Mouse (Mus musculus) urinary bladder, adult 2 months (tissue): ENCODE measurements around the gene Asb7. TPM values are rescaled to one million over a fixed set of nuclear protein-coding genes. Genes with fewer than 3 reads are reported as not detected.

Experiments
- DNase-seq: peaks from one replicate; pipeline ENCODE4 v3.0.0; 2022; ENCODE audit warnings: low spot score
- polyA plus RNA-seq: library from polyadenylated mRNA; depleted of rRNA; stranded (reverse); fragments of >200 nt; gene quantifications from 2 replicates; pipeline ENCODE4 v1.2.3, GENCODE M21; 2012; rRNA removed

The Asb7 gene
- polyA plus RNA-seq, result 8.0 and 9.3 TPM in 2 replicates

DNA sequence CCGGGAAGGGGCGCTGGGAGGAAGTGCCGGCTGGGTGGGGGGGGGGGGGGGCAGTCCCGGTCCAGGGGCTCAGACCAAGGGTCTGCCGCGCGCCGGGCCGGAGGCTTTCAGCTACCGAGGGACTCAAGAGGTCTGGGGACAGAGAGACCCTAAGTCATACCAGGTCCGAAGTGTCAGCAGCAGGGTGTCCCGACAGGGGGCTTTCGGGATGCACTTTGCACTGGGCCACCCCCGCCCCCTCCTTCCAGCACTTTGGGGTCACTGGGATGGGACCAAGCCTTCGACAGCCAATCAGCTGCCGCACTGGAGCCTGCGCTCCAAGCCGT lies at the start of gene Asb7:
Gene Asb7, minus strand, starts transcription at position 303 of the 326 bp plus-strand sequence.
- no peak for DNase-seq

DNA sequence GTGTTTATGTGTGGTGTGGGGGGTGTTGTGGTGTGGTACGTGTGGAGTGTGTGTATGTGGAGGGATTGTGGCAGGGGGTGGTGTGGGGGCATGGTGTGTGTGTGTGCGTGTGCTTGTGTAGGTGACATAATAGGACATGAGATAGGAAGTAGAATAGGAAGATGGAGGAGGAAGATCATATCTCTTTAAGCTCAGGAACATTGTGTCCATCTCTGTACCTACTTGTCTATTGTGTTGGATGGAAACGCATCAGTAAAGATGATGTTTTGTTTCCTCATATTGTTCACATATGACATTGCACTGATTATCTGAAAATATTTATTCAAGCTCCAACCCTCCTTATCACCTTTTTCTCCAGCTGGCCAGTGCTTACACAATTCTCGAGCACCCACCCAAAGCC lies 48.0 kb upstream of the Asb7 start:
- no peak for DNase-seq

DNA sequence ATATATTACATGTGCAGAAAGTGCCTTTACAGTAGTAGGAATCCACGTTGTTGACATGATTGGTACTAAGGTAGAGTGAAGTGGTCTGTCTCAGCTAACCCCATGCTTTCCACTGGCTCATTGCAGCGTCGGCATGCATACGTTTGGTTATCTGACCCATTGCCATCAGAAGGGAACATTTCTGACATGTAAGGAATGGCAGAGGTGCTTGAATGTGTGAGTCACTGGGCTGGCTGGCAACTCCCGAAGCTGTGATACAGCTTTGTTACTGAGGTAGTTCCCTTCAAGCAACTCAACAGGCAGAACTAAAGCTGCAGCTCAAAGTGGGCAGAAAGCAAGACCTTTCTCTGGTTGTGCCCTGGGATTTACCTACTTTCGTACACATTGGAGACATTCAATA lies 45.6 kb upstream of the Asb7 start:
- DNase-seq, result no peak

DNA sequence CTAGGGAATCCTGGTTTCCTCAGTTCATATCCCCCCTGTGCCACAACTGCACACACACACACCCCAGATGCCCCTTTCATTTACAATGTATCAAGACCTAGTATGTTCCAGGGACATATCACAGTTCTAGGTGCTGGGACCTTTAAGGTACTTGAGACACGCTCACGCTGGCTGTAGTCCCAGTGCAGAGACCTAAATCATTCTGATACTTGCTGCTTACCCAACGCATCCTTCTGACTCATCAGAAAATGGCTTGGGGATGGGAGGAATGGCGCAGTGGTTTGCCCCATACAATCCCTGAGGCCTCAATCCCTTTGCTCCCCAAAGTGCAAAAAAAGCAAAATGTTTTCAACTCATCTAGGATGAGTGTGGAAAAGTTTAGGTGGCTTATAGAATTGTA lies 45.1 kb upstream of the Asb7 start:
- no peak for DNase-seq

DNA sequence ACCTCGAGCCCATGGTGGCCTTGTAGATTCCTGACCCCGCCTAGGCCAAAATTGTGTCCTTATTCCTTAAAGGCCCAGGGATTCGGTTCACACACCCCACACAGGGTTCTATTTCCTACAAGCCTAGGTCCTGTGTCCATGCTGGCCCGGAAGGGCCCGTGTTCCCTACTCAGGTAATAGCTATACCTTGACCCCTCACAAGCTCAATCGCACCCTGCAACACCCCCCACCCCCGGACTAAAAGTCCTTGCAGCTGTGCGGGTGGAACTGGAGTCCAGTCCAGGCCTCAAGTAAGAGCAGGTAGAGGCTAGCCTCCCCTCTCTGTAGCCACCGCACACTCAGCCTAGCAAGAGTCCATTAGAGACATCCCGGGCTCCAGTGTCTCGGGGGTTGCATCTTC lies 44.5 kb upstream of the Asb7 start:
- no peak for DNase-seq

DNA sequence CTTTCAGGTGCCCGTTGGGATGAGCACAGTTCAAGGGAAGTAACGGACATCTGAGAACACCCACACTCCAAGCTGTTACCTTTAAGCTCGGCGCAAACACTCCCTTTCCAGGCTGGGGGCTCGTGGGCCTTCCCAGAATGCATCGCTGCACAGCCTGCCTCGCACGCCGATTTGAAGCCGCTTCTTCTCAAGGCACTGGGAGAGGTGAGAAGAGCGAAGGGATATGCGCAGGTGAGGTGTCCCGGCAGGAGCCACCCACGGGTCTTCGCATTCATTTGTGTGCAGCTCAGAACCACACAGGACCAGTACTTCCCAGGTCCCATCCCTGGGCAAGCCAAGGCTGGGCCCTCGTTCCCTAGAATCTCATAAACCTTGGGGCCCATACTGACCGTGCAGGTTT lies 44.0 kb upstream of the Asb7 start:
- DNase-seq, result no peak

DNA sequence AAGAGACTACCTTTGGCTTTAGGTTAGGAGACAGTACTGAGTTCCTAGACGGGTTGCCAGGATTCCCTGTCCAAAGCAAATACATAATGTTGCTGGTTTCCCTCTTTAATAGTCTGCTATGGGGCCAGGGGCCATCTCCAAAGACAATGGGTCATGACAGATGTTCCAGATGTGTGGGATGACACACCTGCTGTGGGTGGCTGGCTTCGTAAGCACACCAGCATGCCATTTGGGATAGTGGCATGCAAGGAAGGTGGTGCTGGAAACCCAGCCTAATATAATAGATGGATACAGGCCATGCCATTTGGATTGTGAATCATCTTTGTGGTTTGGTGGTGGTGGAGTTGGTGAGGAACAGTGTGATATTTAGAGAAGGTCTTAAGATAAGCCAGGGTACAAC lies 39.8 kb upstream of the Asb7 start:
- no peak for DNase-seq

DNA sequence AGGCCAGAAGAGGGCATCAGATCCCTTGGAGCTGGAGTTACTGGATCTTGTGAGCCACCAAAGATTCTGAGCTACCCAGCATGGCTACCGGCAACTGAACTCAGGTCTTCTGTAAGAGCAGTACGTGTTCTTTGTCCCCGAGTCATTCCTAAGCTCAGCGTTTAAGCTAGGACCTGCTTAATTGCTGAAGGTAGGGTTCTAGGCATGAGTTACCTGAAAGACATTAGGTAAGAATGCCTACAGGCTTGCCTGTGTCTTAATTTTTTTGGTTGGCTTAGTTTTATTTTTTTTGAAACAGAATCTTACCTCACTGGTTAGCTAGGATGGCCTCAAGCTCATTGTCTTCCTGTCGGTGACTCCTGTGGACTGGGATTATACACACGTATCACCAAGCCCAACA lies 38.7 kb upstream of the Asb7 start:
- no peak for DNase-seq

DNA sequence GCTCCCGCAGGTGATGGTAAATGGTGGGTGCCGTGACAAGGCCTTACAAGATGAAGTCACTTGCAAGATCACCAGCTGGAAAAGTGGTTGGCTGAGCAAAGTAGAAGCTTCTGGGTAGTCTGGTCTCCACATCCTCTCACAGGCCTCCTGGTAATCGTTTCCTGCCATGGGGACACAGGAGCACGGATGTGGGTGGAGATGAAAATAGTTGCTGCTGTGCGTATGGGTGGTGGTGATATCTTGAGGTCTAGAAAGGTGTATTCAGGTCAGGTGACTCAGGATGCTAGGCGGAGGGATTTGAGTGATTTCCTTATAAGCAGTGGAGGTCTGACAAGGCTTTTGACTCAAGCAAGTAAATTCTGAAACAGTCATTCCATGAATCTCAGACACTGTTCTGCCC lies 35.6 kb upstream of the Asb7 start:
- DNase-seq, result no peak

DNA sequence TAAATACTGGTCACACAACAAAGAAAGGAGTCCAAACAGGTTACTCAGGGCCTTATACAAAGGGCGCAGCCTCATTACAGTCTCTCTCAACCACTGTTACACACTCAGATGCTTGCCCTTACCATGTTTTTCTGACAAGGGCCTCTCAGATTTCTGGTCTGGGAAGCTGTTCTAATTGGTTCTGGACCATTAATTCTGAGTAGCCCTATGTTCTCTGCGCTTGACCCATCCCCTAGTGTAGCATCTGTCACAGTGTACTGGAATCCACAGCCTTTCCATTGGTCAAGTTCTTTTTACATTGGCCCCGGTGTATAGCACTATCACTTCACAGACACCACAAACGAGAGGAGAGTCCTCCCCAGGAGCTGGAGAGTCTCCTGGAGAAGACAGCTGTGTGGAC lies 35.1 kb upstream of the Asb7 start:
- DNase-seq, result no peak

DNA sequence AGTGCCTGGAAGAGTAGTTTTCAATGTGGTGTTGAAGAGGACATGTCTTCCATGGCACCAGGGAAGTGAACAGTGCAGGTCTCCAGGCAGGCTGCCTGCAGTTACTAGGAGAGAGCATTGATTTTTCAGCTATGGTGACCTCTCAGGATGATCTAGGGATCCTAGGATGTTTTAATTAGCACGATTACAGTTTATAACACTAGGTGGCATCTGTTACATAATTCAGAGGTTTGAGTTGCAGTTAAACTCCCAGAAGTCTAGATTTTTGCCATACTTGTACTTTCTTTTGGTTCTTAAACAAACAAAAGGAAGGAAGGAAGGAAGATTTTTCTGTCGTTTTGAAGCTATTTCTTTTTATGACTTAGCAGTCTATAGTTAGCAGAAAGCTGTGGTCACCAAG lies 21.8 kb upstream of the Asb7 start:
- DNase-seq, result no peak

DNA sequence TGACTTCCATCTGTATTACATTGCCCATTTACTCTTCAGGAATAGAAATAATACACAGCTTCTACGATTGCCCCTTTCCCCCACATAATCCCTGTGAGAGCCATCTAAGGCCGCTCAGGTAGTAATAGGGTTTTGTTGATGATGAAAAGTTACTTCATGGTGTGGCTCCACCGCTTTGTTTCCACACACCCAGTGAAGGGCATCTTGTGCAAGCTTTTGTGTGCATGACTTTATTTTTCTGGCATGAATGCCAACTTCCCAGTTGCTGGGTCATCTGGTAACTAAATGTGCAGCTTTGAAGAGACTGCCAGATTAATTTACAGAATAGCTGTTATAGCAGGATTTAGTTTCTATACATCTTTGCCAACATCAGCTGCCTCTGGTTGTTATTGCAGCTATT lies 15.2 kb upstream of the Asb7 start:
- DNase-seq, result no peak

DNA sequence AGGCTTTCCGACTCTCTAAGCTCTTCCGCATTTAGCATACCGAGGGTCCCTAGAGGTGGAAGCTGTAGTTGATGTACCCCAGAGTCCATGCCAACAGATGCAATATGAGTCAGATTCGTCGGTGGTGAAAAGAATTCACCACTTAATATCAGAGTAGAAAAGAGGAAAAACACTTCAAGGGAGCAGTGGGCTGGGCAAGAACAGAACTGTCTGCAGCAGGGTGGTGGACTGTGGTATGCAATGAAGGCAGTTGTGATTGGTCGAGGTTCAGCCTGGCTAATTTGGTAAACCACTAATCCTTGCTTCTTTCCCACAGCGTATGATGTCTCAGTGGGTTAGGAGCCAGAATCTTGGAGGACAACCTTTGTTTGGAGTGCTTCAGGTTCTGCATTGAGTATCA lies 13.3 kb upstream of the Asb7 start:
- DNase-seq, result no peak

DNA sequence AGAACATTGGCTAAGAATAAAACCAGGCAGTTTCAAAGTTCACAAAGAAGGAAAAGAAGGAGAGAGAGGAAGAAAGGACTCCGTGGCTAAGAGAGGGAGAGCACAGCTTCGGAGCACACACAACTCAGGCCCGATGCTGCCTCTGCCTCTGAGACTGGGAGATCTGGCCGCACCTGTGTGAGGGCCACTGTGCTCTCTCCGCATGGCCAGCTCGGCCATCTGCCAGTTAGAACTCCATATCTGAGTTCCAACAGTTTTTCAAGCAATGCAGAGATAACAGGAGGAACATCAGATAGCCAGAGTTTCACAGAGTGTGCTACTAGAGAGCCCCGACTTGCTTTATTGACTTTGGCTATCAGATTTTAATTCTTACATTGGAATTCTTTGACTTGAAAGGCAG lies 5.1 kb upstream of the Asb7 start:
- no peak for DNase-seq

DNA sequence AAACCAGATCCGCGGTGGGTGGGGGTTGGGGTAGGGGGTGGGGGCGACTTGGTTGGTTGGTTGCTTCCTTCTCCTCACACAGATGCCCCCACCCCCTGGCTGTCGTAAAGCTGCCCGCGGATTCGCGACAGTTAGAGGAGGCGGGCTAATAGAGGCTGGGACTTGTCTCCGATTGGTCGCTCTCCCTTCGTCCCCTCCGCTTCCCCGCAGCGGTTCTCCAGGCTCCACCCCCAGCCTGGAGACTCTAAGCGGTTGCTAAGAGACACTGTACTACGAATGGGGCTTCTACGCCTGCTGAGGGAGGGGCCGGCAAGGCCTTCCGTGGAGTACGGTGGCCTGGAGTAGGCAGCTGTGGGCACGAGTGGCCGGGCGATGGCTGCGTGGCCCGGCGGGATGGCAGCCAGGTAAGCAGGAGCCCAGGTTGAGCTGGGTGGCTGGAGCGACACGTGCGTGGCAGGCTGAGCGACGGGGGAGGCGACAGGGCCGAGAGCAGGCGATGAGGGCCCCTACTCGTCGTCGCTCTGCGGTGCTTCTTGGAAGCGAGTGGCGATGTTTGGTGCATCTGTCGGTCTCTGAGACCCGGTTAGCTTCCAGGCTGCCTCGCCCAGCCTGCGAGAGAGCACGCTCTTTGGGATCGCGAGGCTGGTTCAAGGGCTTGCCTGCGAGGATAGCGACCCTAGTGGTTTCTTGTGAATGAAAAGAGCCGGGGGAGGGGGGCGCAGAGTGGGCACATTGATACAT lies 394 bp upstream of the Asb7 start, which contains the start of gene Lins1:
Gene Lins1, plus strand, starts transcription at position 270 of the 741 bp plus-strand sequence.
- DNase-seq, result peak; percentile 85

DNA sequence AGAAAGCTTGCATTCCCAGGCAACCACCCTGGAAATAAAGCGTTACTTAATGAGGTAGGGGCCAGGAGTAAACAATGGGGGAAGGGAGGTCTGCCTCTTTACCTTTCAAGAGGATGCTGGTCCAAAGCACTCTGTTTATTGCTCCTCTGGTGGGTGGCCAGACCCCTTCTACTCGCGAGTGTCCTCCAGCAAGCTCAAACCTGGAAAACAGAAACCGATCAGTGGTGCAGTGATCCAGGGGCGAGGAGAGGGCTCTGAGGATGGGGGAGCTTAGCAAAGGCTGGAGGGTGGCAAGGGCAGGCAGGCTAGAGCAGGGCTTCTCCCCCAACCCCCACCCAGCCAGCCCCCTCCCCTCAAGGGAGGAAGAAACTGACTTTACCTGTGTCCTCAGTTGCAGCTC lies 675 bp downstream of the Asb7 start:
- no peak for DNase-seq

DNA sequence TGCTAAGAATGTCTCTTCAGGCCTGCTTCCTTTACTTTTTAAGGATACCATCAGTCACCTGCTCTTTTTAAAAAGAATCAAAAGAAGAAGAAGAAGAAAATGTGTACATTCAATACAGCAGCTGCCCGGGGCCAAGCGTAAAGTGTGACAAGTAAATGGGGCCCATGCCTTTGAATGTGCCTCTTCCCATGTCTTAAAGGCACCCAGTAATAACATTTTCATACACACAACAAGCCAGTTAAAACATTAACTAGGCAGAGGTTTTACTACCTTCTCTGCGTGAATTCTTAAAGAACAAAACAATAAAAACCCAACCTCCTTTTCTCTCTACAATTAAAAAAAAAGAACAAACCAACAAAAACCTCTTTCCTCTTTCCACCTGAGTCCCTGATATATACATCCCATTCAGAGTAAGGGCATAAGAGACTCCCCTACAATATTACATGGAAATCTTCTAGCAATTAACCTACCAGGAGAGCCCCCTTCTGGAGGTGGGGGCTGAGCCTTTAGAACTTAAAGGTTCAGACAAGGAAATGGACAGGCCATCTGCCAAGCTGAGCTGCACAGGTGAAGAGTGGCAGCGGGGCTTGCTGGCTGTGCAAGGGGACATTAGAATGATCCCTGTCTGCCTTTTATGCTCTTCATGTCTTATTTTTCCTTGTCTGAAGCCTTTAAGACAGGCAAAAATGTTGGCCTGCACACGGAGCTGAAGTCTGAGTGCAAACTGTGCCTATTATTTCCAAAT lies 7.1 kb downstream of the Asb7 start:
- DNase-seq, result no peak

DNA sequence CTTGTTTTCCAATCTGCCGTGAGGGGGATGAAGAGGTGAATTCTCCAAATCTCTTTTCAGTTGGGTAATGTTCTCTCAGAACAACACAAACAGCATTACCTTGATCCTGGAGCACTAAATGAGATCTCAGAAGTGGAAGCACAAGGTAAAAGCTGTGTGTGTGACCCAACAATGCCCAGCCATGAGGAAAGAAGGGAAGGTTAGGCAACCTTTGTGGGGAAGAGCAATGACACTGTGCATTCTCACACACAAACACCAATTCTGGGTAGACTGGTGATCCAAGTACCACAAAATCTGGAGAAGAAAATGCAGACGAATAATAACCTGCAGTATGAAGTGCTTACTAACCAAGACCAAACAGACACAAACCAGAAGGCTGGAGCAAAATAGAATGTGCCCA lies 13.6 kb downstream of the Asb7 start:
- DNase-seq, result no peak

DNA sequence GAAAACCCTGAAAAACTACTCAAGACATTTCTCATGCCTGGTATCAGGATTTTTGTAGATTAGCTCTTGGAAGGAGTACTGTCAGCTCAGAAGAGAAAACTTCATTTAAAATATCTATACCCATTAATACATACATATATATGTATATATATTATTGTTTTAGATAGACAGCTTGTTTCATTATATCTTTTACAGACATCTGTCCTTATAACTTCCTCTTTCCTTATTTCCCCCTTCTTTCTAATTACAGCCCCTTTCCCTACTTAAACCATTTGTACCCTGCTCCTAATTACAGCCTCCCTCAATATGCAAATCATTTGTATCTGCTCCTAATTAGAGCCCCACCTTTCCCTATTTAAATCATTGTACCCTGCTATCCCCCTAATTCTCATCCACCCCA lies 22.3 kb downstream of the Asb7 start:
- no peak for DNase-seq

DNA sequence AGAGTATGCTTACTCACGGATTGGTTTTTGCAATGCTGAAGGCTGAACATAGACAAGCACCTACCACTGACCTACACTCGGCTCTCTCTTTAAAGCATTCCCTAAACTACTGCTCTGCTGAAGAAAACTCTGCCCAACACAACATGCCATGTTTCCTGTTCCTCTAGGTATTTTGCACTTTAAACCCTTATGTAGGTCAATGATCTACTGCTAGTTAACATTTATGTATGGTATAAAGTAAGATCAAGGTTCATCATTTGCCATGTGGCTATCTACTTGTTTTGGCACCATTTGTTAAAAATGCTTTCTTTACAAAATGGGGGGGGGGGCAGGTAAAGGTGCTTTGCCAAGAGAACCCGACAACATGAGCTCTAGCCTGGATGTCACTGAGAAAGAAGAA lies 25.8 kb downstream of the Asb7 start:
- no peak for DNase-seq

DNA sequence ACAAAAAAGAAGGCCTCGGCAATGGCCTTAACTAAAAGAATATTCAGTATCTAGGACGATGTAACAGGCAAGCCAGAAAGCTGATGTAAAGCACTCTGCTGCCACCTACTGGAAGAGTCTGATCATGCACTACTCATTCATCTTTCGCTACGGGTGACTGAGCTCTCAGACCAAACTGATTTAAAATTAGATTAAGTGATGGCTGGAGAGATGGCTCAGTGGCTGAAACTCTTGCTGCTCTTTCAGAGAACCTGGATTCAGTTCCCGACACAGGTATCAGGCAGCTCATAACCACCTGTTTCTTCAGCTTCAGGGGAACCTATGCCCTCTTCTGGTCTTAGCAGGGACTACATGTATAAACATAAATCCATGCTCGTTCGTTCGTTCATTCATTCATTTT lies 27.8 kb downstream of the Asb7 start:
- DNase-seq, result no peak

DNA sequence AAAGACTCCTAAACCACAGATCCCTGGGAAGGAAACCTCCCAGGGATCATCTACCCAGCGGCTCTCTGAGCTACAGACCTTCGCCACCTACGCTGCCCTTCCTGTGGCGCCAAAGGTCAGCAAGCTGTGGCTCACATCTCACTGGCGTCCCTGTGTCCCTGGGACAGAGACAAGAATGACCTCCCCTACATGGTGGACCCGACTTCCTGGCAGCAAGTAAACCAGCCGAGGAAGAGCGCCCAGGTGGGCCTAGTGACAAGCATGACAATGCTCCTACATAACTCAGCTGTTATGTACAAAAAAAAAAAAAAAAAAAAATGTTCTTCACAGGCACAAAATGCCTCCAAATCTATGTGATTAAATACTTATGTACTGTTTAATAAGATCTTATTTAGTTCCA lies 28.4 kb downstream of the Asb7 start:
- no peak for DNase-seq

DNA sequence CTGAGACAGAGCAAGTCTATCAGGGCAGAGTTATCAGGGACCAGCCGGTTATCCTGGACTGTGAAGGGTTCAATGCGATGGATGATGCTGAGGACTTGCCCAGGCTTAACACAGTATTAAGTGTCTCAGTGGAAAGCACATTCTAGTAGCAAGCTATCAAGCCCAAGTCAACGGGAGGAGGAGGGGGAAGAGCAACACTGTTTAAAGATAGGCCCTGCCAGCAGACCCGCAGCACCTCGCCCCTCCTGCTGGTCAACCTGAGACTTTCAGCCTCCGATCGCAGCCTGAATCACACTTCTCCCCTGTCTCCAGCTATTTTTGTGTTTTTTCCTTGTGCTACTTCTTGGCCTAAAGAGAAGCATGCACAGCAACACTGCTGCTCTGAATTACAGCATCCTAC lies 29.1 kb downstream of the Asb7 start:
- no peak for DNase-seq

DNA sequence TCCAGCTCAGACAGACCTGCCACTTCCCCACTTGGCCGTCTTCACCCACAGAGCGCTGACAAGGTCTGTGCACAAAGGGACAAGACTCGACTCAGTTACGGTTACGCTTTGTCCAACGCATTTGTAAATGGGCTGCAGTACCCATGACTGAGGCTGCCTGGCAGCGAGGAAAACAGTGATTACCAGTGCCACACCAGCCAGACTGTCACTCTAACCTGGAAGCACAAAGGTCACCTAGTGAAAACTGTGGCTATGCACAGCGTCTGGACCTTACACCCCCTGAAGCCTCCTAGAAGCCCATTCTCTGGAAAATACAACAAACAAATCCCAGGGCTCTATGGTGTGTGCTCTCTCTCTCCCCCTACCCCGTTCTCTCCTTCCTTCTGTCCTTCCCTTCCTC lies 33.9 kb downstream of the Asb7 start:
- DNase-seq, result no peak
